Mouse (Mus musculus) kidney, embryonic 15.5 days (tissue): ENCODE data around the gene Pknox1. TPM values are rescaled to one million over a fixed set of nuclear protein-coding genes. Genes with fewer than 3 reads are reported as not detected.
"Not testable (repeated sequence)": the region's sequence is repeated elsewhere in the genome, so short reads cannot be mapped to it uniquely, and the experiment has no call there.

Experiments
- ATAC-seq: fragments of 200-750 bp; cut with Nextera tagmentation; replicated peaks from 2 replicates; pipeline ENCODE4 v1.8.0; 2017; ENCODE audit warnings: moderate TSS enrichment; ENCODE audit not compliant: low FRiP score
- H3K27ac ChIP-seq: fragments of 300-500 bp; sonication (generic); 2 replicates; pipeline ENCODE4 v1.5.1; 2015; ENCODE audit warnings: mild to moderate bottlenecking, inconsistent platforms
- H3K27me3 ChIP-seq: fragments of 300-500 bp; sonication (generic); 2 replicates; pipeline ENCODE4 v1.6.1; 2015; ENCODE audit warnings: inconsistent platforms
- H3K36me3 ChIP-seq: fragments of 300-500 bp; sonication (generic); 2 replicates; pipeline ENCODE4 v1.6.1; 2015; ENCODE audit warnings: inconsistent platforms
- H3K4me1 ChIP-seq: fragments of 300-500 bp; sonication (generic); 2 replicates; pipeline ENCODE4 v1.6.1; 2015; ENCODE audit warnings: inconsistent platforms
- H3K4me2 ChIP-seq: fragments of 300-500 bp; sonication (generic); 2 replicates; pipeline ENCODE4 v1.6.1; 2015; ENCODE audit warnings: moderate library complexity, mild to moderate bottlenecking, inconsistent platforms
- H3K4me3 ChIP-seq: fragments of 300-500 bp; sonication (generic); replicated peaks from 2 replicates; pipeline ENCODE4 v1.5.1; 2015; ENCODE audit warnings: mild to moderate bottlenecking, inconsistent platforms
- H3K9ac ChIP-seq: fragments of 300-500 bp; sonication (generic); 2 replicates; pipeline ENCODE4 v1.6.1; 2015; ENCODE audit warnings: mild to moderate bottlenecking, inconsistent platforms
- H3K9me3 ChIP-seq: fragments of 300-500 bp; sonication (generic); replicated peaks from 2 replicates; pipeline ENCODE4 v1.6.1; 2016; ENCODE audit warnings: inconsistent platforms
- WGBS: fragments of 180-500 bp; shearing (Covaris S2); methylation state at CpG from one replicate; pipeline ENCODE4 v1.1.7; 2015; ENCODE audit warnings: mixed read lengths; 5-methylcytosine and 5-hydroxymethylcytosine counted together
- polyA plus RNA-seq: library from polyadenylated mRNA; unstranded; fragments of >200 nt; fragmentation: Nextera tagmentation; extraction: Ambion mirVana; gene quantifications from 2 replicates; pipeline ENCODE4 v1.2.1, GENCODE M21; 2015

Gene Pknox1
- polyA plus RNA-seq, 1 experiment from 2014 or later, result 40.5 TPM

GRCm38 (mm10) chr17:31580344-31580743, 15.8 kb downstream of the Pknox1 start:
- ATAC-seq, result no peak
- H3K27me3 ChIP-seq, result no peaks in the 10 kb centered on the region
- H3K27ac ChIP-seq, result no peak overlapping the region
- H3K36me3 ChIP-seq, result peaks cover 15% of the 10 kb centered on the region
- WGBS, result 67% methylated on average over 3 of the region's 3 CpGs
- H3K4me2 ChIP-seq, result no peak overlapping the region
- H3K9ac ChIP-seq, result no peak overlapping the region
- no peaks in the 10 kb centered on the region for H3K9me3 ChIP-seq
- no peak overlapping the region for H3K4me3 ChIP-seq
- peaks cover 21% of the 10 kb centered on the region for H3K4me1 ChIP-seq

GRCm38 (mm10) chr17:31583185-31583584, 18.7 kb downstream of the Pknox1 start:
- no peak overlapping the region for H3K4me3 ChIP-seq
- H3K36me3 ChIP-seq, result peaks cover 17% of the 10 kb centered on the region
- H3K9ac ChIP-seq, result no peak overlapping the region; the same call in 1 of the 2 replicates
- no peak overlapping the region for H3K4me2 ChIP-seq
- no peak for ATAC-seq
- WGBS, result 33% methylated on average over 3 of the region's 3 CpGs
- H3K27me3 ChIP-seq, result no peaks in the 10 kb centered on the region
- H3K27ac ChIP-seq, result no peak overlapping the region
- no peaks in the 10 kb centered on the region for H3K9me3 ChIP-seq
- peaks cover 11% of the 10 kb centered on the region for H3K4me1 ChIP-seq

DNA sequence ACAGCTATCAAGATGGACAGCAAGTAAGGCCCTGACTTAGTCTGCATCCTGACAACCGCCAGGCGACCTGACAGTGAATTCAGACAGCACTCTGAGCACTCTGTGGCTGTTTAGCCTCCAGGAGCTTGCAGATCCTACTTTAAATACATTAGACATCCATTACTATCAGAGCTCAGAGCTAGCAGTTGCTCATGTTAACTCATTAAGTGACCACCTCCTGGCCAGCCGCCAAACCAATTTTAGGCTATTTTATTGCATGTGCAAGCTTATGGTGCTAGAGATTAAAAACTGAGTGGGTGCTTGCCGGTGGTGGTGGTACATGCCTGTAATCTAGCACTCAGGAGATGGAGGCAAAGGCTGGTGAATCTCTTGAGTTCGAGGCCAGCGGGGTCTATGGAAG, 19.2 kb downstream of the Pknox1 start:
- H3K4me3 ChIP-seq, result no peak overlapping the region
- no peaks in the 10 kb centered on the region for H3K27me3 ChIP-seq
- peaks cover 11% of the 10 kb centered on the region for H3K4me1 ChIP-seq
- H3K27ac ChIP-seq, result no peak overlapping the region
- H3K4me2 ChIP-seq, result no peak overlapping the region
- no peaks in the 10 kb centered on the region for H3K9me3 ChIP-seq
- WGBS, result 87% methylated on average over 6 of the region's 6 CpGs
- peaks cover 22% of the 10 kb centered on the region for H3K36me3 ChIP-seq
- no peak for ATAC-seq
- H3K9ac ChIP-seq, result no peak overlapping the region; the same call in 1 of the 2 replicates

DNA sequence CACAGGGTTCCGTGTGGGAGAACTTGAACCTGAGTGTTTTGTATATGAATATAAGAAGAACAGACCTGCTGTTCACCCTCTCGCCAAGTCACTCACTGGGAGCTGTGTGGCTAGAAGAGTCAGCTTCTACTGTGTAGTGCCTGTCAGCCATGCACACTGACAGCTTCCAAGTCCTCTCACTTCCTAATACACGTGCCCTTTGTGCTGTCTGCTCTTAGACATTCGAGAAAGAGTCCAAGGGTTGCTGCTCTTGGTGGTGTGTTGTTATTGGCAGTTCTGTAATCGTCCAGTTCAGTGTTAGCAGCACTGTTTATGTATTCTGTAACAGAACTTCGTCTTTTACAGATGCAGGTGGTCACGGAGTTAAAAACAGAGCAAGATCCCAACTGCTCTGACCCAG, 23.6 kb downstream of the Pknox1 start:
- H3K9me3 ChIP-seq, result no peaks in the 10 kb centered on the region
- no peaks in the 10 kb centered on the region for H3K4me1 ChIP-seq
- peaks cover 64% of the 10 kb centered on the region for H3K36me3 ChIP-seq
- no peak overlapping the region for H3K9ac ChIP-seq
- WGBS, result 78% methylated on average over 7 of the region's 7 CpGs
- H3K4me2 ChIP-seq, result no peak overlapping the region
- ATAC-seq, result no peak
- H3K27me3 ChIP-seq, result no peaks in the 10 kb centered on the region
- no peak overlapping the region for H3K4me3 ChIP-seq
- H3K27ac ChIP-seq, result no peak overlapping the region

DNA sequence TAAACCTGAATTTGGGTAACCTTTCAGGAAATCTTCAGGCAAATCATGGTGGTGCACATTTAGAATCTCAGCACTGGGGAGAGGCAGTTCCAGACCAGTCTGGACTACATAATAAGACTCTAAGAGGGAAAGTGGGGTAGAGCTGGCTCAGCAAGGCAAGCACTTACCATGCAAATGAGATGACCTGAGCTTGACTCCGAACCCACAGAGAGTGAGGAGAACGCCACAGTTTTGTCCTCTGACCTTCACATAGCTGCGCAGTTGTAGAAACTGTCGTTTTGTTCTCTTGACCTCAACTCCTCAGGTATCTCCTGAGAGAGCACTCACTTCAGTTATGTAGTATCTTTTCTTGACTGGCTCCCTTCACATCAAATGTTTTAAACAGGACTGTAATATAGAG, 24.2 kb downstream of the Pknox1 start:
- 86% methylated on average over 4 of the region's 4 CpGs for WGBS
- no peak overlapping the region for H3K9ac ChIP-seq

GRCm38 (mm10) chr17:31590846-31591245, 26.3 kb downstream of the Pknox1 start:
- 89% methylated on average over 11 of the region's 11 CpGs for WGBS
- peaks cover 67% of the 10 kb centered on the region for H3K36me3 ChIP-seq
- H3K27ac ChIP-seq, result no peak overlapping the region
- H3K4me2 ChIP-seq, result no peak overlapping the region
- no peaks in the 10 kb centered on the region for H3K4me1 ChIP-seq
- ATAC-seq, result no peak
- H3K27me3 ChIP-seq, result no peaks in the 10 kb centered on the region
- H3K9ac ChIP-seq, result no peak overlapping the region
- no peak overlapping the region for H3K4me3 ChIP-seq
- H3K9me3 ChIP-seq, result no peaks in the 10 kb centered on the region

More for the DNA sequence above, 24.2 kb downstream of the Pknox1 start:
- no peaks in the 10 kb centered on the region for H3K9me3 ChIP-seq
- H3K4me1 ChIP-seq, result no peaks in the 10 kb centered on the region
- H3K36me3 ChIP-seq, result peaks cover 68% of the 10 kb centered on the region
- no peak overlapping the region for H3K4me2 ChIP-seq
- H3K27me3 ChIP-seq, result no peaks in the 10 kb centered on the region
- no peak overlapping the region for H3K27ac ChIP-seq
- no peak overlapping the region for H3K4me3 ChIP-seq
- ATAC-seq, result no peak

DNA sequence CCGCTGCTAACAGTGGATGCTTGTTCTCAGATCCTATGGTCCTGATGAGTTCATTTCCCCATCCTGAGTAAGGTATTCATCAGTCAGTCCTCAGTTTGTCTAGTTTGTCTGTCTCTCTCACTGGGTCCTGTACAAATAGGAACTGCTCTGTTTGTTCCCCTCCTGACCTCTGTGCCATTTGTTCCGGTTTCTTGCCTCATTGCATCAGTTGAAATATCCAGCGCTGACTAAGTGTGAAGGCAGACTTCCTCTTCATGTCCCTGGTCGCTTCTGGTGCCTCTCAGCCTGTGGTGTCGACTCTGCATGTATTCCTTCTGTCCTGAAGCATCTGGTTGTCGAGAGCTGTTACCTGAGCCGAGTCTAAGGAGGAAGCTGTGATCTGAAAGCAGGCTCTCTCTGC, 30.1 kb downstream of the Pknox1 start:
- H3K9me3 ChIP-seq, result no peaks in the 10 kb centered on the region
- H3K4me2 ChIP-seq, result no peak overlapping the region
- no peak overlapping the region for H3K27ac ChIP-seq
- no peak overlapping the region for H3K9ac ChIP-seq
- ATAC-seq, result no peak
- H3K4me1 ChIP-seq, result no peaks in the 10 kb centered on the region
- 53% methylated on average over 7 of the region's 7 CpGs for WGBS
- no peak overlapping the region for H3K4me3 ChIP-seq
- H3K36me3 ChIP-seq, result peaks cover 87% of the 10 kb centered on the region
- H3K27me3 ChIP-seq, result no peaks in the 10 kb centered on the region

DNA sequence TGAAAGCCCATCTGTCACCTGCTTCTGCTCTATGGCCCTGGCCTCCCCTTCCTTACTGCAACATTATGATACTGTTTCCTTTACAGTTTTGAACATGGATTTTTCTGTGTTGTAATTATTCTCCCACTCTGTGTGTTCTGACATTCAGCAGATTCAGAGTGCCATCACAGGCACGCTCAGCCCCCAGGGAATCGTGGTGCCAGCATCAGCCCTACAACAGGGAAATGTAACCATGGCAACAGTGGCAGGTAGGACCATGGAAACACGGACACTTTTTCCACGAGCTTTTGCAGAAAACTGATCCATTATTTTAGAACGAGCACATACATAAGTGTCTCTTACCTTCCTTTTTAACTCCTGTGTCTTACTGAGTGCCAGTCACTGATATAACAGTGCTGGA, 30.5 kb downstream of the Pknox1 start:
- no peak overlapping the region for H3K4me3 ChIP-seq
- no peak for ATAC-seq
- H3K9ac ChIP-seq, result no peak overlapping the region
- peaks cover 88% of the 10 kb centered on the region for H3K36me3 ChIP-seq
- no peaks in the 10 kb centered on the region for H3K4me1 ChIP-seq
- no peak overlapping the region for H3K4me2 ChIP-seq
- no peak overlapping the region for H3K27ac ChIP-seq
- WGBS, result 86% methylated on average over 5 of the region's 5 CpGs
- H3K27me3 ChIP-seq, result no peaks in the 10 kb centered on the region
- H3K9me3 ChIP-seq, result no peaks in the 10 kb centered on the region

DNA sequence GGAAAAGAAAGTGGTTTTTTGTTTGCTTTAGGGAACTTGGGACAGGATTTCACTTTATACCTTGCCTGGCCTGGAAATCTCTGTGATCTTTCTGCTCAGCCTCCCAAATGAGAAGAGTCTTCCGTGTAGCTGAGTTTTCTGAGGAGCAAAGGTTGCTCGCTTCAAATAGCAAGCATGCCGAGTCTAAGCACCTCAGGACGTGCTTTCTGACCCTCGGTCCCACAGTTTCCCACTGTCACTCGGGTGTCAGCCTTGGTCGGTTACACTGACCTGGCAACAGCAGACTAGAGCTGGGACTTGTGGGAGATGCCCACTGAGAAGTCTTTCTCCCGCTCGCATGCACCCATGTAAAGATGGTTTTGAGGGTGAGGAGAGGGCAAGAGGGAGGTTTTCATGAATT, 33.4 kb downstream of the Pknox1 start:
- Histone ChIP-seq H3K9me3 (no peaks in the 10 kb centered on the region), H3K9ac (no peak overlapping the region), H3K4me2 (no peak overlapping the region), H3K27me3 (no peaks in the 10 kb centered on the region), H3K36me3 (peaks cover 83% of the 10 kb centered on the region), H3K4me1 (no peaks in the 10 kb centered on the region), H3K27ac (no peak overlapping the region), H3K4me3 (no peak overlapping the region)
- no peak for ATAC-seq
- WGBS, result 87% methylated on average over 9 of the region's 9 CpGs

GRCm38 (mm10) chr17:31598593-31598992, 34.1 kb downstream of the Pknox1 start:
- Histone ChIP-seq H3K27me3 (no peaks in the 10 kb centered on the region), H3K4me1 (no peaks in the 10 kb centered on the region), H3K36me3 (peaks cover 83% of the 10 kb centered on the region), H3K4me3 (no peak overlapping the region), H3K27ac (no peak overlapping the region), H3K9ac (no peak overlapping the region), H3K4me2 (no peak overlapping the region), H3K9me3 (no peaks in the 10 kb centered on the region)
- 83% methylated on average over 8 of the region's 8 CpGs for WGBS
- no peak for ATAC-seq

DNA sequence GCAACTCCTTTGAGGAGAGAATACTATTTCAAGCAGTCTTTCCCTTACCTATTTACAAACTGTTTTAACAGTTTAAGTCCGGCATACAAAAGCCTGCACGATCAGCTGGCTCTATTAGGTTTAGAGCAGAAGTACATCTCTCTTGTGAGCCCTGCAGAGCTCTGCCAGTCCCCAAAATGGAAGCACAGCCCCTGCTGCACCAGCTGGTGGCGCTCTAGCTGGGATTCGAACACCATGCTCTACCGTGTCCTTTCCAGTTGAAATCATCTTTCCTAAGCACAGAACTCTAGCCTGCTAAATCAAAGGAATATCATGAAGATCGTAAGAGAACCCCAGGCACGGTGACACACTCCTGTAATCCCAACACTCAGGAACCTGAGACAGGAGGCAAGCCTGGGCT, 41.9 kb downstream of the Pknox1 start:
- no peak overlapping the region for H3K4me3 ChIP-seq
- no peak overlapping the region for H3K4me2 ChIP-seq
- no peak overlapping the region for H3K27ac ChIP-seq
- no peaks in the 10 kb centered on the region for H3K9me3 ChIP-seq
- H3K9ac ChIP-seq, result no peak overlapping the region
- no peak for ATAC-seq
- H3K36me3 ChIP-seq, result peaks cover 53% of the 10 kb centered on the region
- H3K4me1 ChIP-seq, result no peaks in the 10 kb centered on the region
- H3K27me3 ChIP-seq, result no peaks in the 10 kb centered on the region
- WGBS, result 85% methylated on average over 7 of the region's 7 CpGs

DNA sequence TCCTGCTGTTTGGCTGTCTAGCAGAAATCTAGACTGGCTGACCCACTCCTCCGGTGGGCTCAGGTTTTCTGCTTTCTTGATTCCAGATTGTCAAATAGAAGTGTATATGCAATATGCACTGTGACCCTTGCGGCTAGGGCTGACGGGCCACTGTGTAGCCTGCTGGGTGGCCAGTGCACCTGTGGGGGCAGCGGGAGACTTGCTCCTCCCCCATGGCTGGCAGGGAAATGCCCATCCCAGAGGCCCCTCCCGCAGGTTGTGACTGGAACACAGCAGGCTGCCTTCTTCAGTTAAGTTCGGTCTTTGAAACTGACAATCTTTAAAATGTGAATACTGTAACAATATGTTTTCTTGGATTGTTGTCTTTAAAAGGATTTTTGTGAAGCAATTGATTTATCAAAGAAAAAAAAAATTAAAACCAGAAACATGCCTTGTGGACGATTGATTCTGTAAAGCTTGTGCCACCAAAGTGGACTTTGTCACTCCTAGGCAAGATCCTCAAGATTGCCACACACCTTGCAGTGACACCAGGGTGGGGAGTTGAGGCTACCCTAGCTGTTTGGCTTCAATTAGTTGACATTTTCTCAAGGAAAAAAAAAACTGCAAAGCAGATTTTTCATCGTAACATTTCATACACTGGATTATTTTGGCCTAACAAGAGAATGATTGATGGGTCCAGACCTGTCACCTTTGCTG, 42.9 kb downstream of the Pknox1 start:
- Histone ChIP-seq H3K36me3 (peaks cover 44% of the 10 kb centered on the region), H3K4me1 (no peaks in the 10 kb centered on the region), H3K27ac (no peak overlapping the region), H3K9me3 (no peaks in the 10 kb centered on the region), H3K4me2 (no peak overlapping the region), H3K27me3 (no peaks in the 10 kb centered on the region), H3K4me3 (no peak overlapping the region), H3K9ac (no peak overlapping the region)
- WGBS, result 80% methylated on average over 8 of the region's 8 CpGs
- ATAC-seq, result no peak

DNA sequence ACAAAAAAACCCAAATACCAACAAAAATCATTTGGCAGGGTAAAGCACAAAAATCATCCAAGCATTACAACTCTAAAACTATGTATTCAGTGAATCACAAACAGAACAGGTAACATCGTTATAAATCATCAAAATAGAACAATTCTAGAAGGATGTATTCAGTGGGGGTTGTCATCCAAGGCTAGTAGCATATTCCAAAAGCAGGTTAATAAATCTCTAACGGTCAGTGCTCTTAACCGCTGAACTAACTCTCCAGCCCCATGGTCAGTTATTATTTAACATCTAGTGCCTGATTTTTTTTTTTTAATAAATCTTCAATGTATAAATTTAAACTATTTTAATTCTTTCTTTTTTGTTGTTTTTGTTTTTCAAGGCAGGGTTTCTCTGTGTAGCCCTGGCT, 44.6 kb downstream of the Pknox1 start:
- not testable (repeated sequence) for H3K9ac ChIP-seq, H3K9me3 ChIP-seq, H3K4me3 ChIP-seq, H3K4me1 ChIP-seq, ATAC-seq, H3K27me3 ChIP-seq, H3K27ac ChIP-seq, H3K4me2 ChIP-seq
- peaks cover 27% of the 10 kb centered on the region for H3K36me3 ChIP-seq
- 89% methylated on average over 3 of the region's 3 CpGs for WGBS
